Mouse (Mus musculus): ENCODE measurements around the gene Snupn. TPM values are rescaled to one million over a fixed set of nuclear protein-coding genes. Genes with fewer than 3 reads are reported as not detected.
"Not testable (repeated sequence)": the region's sequence is repeated elsewhere in the genome, so short reads cannot be mapped to it uniquely, and the experiment has no call there.

The Snupn gene
- 22.2 and 23.6 TPM in 2 replicates for polyA plus RNA-seq (2014; fragmentation: Nextera tagmentation; extraction: Ambion mirVana)

- under 1% methylated on average over 50 of the region's 50 CpGs for WGBS
- H3K4me2 ChIP-seq (ENCODE audit: low read depth, low read length): peak within 1 kb of the TSS; percentile 74
- ATAC-seq (ENCODE audit: low read depth) (peak; percentile 100), DNase-seq (ENCODE audit: low spot score) (peak; percentile 100)
- H3K9me3 ChIP-seq (ENCODE audit: control insufficient read depth, low read length): no peaks in the 10 kb centered on the region
- H3K4me1 ChIP-seq (ENCODE audit: control insufficient read depth, insufficient read depth, low read length): peaks cover 3% of the 10 kb centered on the region
- no peaks in the 10 kb centered on the region for H3K27me3 ChIP-seq (replicated peaks; ENCODE audit: control insufficient read depth, insufficient read depth, low read length)
- H3K27ac ChIP-seq (replicated peaks; ENCODE audit: low read depth, low read length): peak within 1 kb of the TSS; percentile 95
- no peaks in the 10 kb centered on the region for H3K36me3 ChIP-seq (ENCODE audit: control insufficient read depth, insufficient read depth, low read length)
- H3K4me3 ChIP-seq (ENCODE audit: low read depth, low read length): peak within 1 kb of the TSS; percentile 52
- H3K9ac ChIP-seq (ENCODE audit: low read depth, low read length): peak within 1 kb of the TSS; percentile 81
Observed at GRCm38 (mm10) chr9:56950414-56951400, at the start of gene Snupn. Gene Snupn (plus strand): TSS chr9:56950878.

- peaks cover 3% of the 10 kb centered on the region; the same call in 1 of the 2 replicates for H3K4me1 ChIP-seq (ENCODE audit: control insufficient read depth, insufficient read depth, low read length)
- H3K36me3 ChIP-seq (ENCODE audit: control insufficient read depth, insufficient read depth, low read length): peaks cover 4% of the 10 kb centered on the region; the same call in 1 of the 2 replicates
- DNase-seq (ENCODE audit: low spot score): peak; percentile 83
- H3K27me3 ChIP-seq (replicated peaks; ENCODE audit: control insufficient read depth, insufficient read depth, low read length): no peaks in the 10 kb centered on the region
- peak; percentile 91 for ATAC-seq (ENCODE audit: low read depth)
- WGBS: 46% methylated on average over 8 of the region's 8 CpGs
- no peak overlapping the region for H3K4me3 ChIP-seq (ENCODE audit: low read depth, low read length)
- no peak overlapping the region for H3K4me2 ChIP-seq (ENCODE audit: low read depth, low read length)
- H3K9ac ChIP-seq (ENCODE audit: low read depth, low read length): no peak overlapping the region
- H3K27ac ChIP-seq (replicated peaks; ENCODE audit: low read depth, low read length): 0 out of 2 replicates have a peak overlapping the region, but pooled peaks have one; percentile 58
- H3K9me3 ChIP-seq (ENCODE audit: control insufficient read depth, low read length): no peaks in the 10 kb centered on the region
Observed at GRCm38 (mm10) chr9:56901187-56901586, 49.5 kb upstream of the Snupn start.

- Histone ChIP-seq H3K4me1 (ENCODE audit: control insufficient read depth, insufficient read depth, low read length) (peaks cover 3% of the 10 kb centered on the region; the same call in 1 of the 2 replicates), H3K27ac (replicated peaks; ENCODE audit: low read depth, low read length) (no peak overlapping the region), H3K27me3 (replicated peaks; ENCODE audit: control insufficient read depth, insufficient read depth, low read length) (no peaks in the 10 kb centered on the region), H3K9ac (ENCODE audit: low read depth, low read length) (no peak overlapping the region), H3K4me3 (ENCODE audit: low read depth, low read length) (no peak overlapping the region), H3K4me2 (ENCODE audit: low read depth, low read length) (no peak overlapping the region), H3K9me3 (ENCODE audit: control insufficient read depth, low read length) (no peaks in the 10 kb centered on the region), H3K36me3 (ENCODE audit: control insufficient read depth, insufficient read depth, low read length) (no peaks in the 10 kb centered on the region)
- 80% methylated on average over 3 of the region's 3 CpGs for WGBS
- ATAC-seq (ENCODE audit: low read depth): no peak
- no peak for DNase-seq (ENCODE audit: low spot score)
Observed at GRCm38 (mm10) chr9:56903662-56904061, 47.0 kb upstream of the Snupn start.

- ATAC-seq (ENCODE audit: low read depth): no peak
- WGBS: 84% methylated on average over 9 of the region's 9 CpGs
- Histone ChIP-seq H3K27ac (replicated peaks; ENCODE audit: low read depth, low read length) (no peak overlapping the region), H3K36me3 (ENCODE audit: control insufficient read depth, insufficient read depth, low read length) (no peaks in the 10 kb centered on the region), H3K9ac (ENCODE audit: low read depth, low read length) (no peak overlapping the region), H3K9me3 (ENCODE audit: control insufficient read depth, low read length) (no peaks in the 10 kb centered on the region), H3K4me2 (ENCODE audit: low read depth, low read length) (no peak overlapping the region), H3K4me1 (ENCODE audit: control insufficient read depth, insufficient read depth, low read length) (no peaks in the 10 kb centered on the region), H3K4me3 (ENCODE audit: low read depth, low read length) (no peak overlapping the region), H3K27me3 (replicated peaks; ENCODE audit: control insufficient read depth, insufficient read depth, low read length) (no peaks in the 10 kb centered on the region)
- no peak for DNase-seq (ENCODE audit: low spot score)
Observed at GRCm38 (mm10) chr9:56907549-56907948, 43.1 kb upstream of the Snupn start.

- not testable (repeated sequence) for H3K4me3 ChIP-seq (ENCODE audit: low read depth, low read length); ATAC-seq (ENCODE audit: low read depth); H3K36me3 ChIP-seq (ENCODE audit: control insufficient read depth, insufficient read depth, low read length); H3K9ac ChIP-seq (ENCODE audit: low read depth, low read length); H3K27ac ChIP-seq (replicated peaks; ENCODE audit: low read depth, low read length); H3K4me2 ChIP-seq (ENCODE audit: low read depth, low read length); H3K4me1 ChIP-seq (ENCODE audit: control insufficient read depth, insufficient read depth, low read length); H3K27me3 ChIP-seq (replicated peaks; ENCODE audit: control insufficient read depth, insufficient read depth, low read length); DNase-seq (ENCODE audit: low spot score); H3K9me3 ChIP-seq (ENCODE audit: control insufficient read depth, low read length)
- WGBS: 48% methylated on average over 4 of the region's 4 CpGs
Observed at GRCm38 (mm10) chr9:56909991-56910390, 40.7 kb upstream of the Snupn start.

GRCm38 (mm10) chr9:56911017-56911416 lies 39.7 kb upstream of the Snupn start:
- no peak for DNase-seq (ENCODE audit: low spot score)
- ATAC-seq (ENCODE audit: low read depth): no peak
- Histone ChIP-seq H3K4me2 (ENCODE audit: low read depth, low read length) (no peak overlapping the region), H3K27me3 (replicated peaks; ENCODE audit: control insufficient read depth, insufficient read depth, low read length) (no peaks in the 10 kb centered on the region), H3K4me3 (ENCODE audit: low read depth, low read length) (no peak overlapping the region), H3K4me1 (ENCODE audit: control insufficient read depth, insufficient read depth, low read length) (no peaks in the 10 kb centered on the region), H3K9me3 (ENCODE audit: control insufficient read depth, low read length) (no peaks in the 10 kb centered on the region), H3K36me3 (ENCODE audit: control insufficient read depth, insufficient read depth, low read length) (peaks cover 16% of the 10 kb centered on the region; the same call in 1 of the 2 replicates), H3K27ac (replicated peaks; ENCODE audit: low read depth, low read length) (no peak overlapping the region), H3K9ac (ENCODE audit: low read depth, low read length) (no peak overlapping the region)
- WGBS: 40% methylated on average over 1 of the region's 1 CpGs

GRCm38 (mm10) chr9:56913991-56914390 lies 36.7 kb upstream of the Snupn start:
- WGBS: 78% methylated on average over 7 of the region's 9 CpGs

GRCm38 (mm10) chr9:56915116-56915515 lies 35.6 kb upstream of the Snupn start:
- DNase-seq (ENCODE audit: low spot score) (no peak), ATAC-seq (ENCODE audit: low read depth) (no peak)
- Histone ChIP-seq H3K9me3 (ENCODE audit: control insufficient read depth, low read length) (no peaks in the 10 kb centered on the region), H3K9ac (ENCODE audit: low read depth, low read length) (no peak overlapping the region), H3K27ac (replicated peaks; ENCODE audit: low read depth, low read length) (no peak overlapping the region), H3K4me3 (ENCODE audit: low read depth, low read length) (no peak overlapping the region), H3K36me3 (ENCODE audit: control insufficient read depth, insufficient read depth, low read length) (peaks cover 47% of the 10 kb centered on the region), H3K27me3 (replicated peaks; ENCODE audit: control insufficient read depth, insufficient read depth, low read length) (no peaks in the 10 kb centered on the region), H3K4me1 (ENCODE audit: control insufficient read depth, insufficient read depth, low read length) (no peaks in the 10 kb centered on the region), H3K4me2 (ENCODE audit: low read depth, low read length) (no peak overlapping the region)
- no CpG with 5 or more reads among the region's 1 CpGs for WGBS

More at GRCm38 (mm10) chr9:56913991-56914390, 36.7 kb upstream of the Snupn start:
- Histone ChIP-seq H3K27me3 (replicated peaks; ENCODE audit: control insufficient read depth, insufficient read depth, low read length) (no peaks in the 10 kb centered on the region), H3K9ac (ENCODE audit: low read depth, low read length) (no peak overlapping the region), H3K9me3 (ENCODE audit: control insufficient read depth, low read length) (no peaks in the 10 kb centered on the region), H3K27ac (replicated peaks; ENCODE audit: low read depth, low read length) (0 out of 2 replicates have a peak overlapping the region, but pooled peaks have one; percentile 10), H3K4me3 (ENCODE audit: low read depth, low read length) (no peak overlapping the region), H3K4me1 (ENCODE audit: control insufficient read depth, insufficient read depth, low read length) (no peaks in the 10 kb centered on the region), H3K36me3 (ENCODE audit: control insufficient read depth, insufficient read depth, low read length) (peaks cover 44% of the 10 kb centered on the region), H3K4me2 (ENCODE audit: low read depth, low read length) (no peak overlapping the region)
- ATAC-seq (ENCODE audit: low read depth): no peak
- no peak for DNase-seq (ENCODE audit: low spot score)

All from embryonic facial prominence, embryonic 14.5 days (tissue).